Mouse (Mus musculus) kidney, embryonic 14.5 days (tissue): Measurements from ENCODE around the gene Lrrc3b. TPM values are rescaled to one million over a fixed set of nuclear protein-coding genes. Genes with fewer than 3 reads are reported as not detected.

Source experiments
- ATAC-seq: fragments of 200-750 bp; cut with Nextera tagmentation; 2 replicates; pipeline ENCODE4 v1.8.0; 2017; ENCODE audit warnings: moderate number of reproducible peaks, mild to moderate bottlenecking, moderate TSS enrichment, moderate library complexity; ENCODE audit not compliant: low FRiP score, low TSS enrichment
- H3K27ac ChIP-seq: fragments of 300-500 bp; sonication (generic); 2 replicates; pipeline ENCODE4 v1.5.1; 2014; ENCODE audit warnings: low read depth, mild to moderate bottlenecking, low read length, moderate library complexity, mixed read lengths
- H3K27me3 ChIP-seq: fragments of 300-500 bp; sonication (generic); 2 replicates; pipeline ENCODE4 v1.6.1; 2014; ENCODE audit warnings: mild to moderate bottlenecking, low read length; ENCODE audit not compliant: control insufficient read depth, insufficient read depth
- H3K36me3 ChIP-seq: fragments of 300-500 bp; sonication (generic); 2 replicates; pipeline ENCODE4 v1.6.1; 2014; ENCODE audit warnings: low read length, mixed read lengths; ENCODE audit not compliant: control insufficient read depth, insufficient read depth
- H3K4me1 ChIP-seq: fragments of 300-500 bp; sonication (generic); 2 replicates; pipeline ENCODE4 v1.6.1; 2014; ENCODE audit warnings: low read length, mixed read lengths; ENCODE audit not compliant: control insufficient read depth, insufficient read depth
- H3K4me2 ChIP-seq: fragments of 300-500 bp; sonication (generic); replicated peaks from 2 replicates; pipeline ENCODE4 v1.6.1; 2014; ENCODE audit warnings: low read depth, mild to moderate bottlenecking, low read length
- H3K4me3 ChIP-seq: fragments of 300-500 bp; sonication (generic); 2 replicates; pipeline ENCODE4 v1.5.1; 2014; ENCODE audit warnings: mild to moderate bottlenecking, low read length
- H3K9ac ChIP-seq: fragments of 300-500 bp; sonication (generic); 2 replicates; pipeline ENCODE4 v1.6.1; 2014; ENCODE audit warnings: low read depth, mild to moderate bottlenecking, low read length, moderate library complexity
- H3K9me3 ChIP-seq: fragments of 300-500 bp; sonication (generic); 2 replicates; pipeline ENCODE4 v1.6.1; 2016; ENCODE audit warnings: low read length; ENCODE audit not compliant: control insufficient read depth
- WGBS: fragments of 180-500 bp; shearing (Covaris S2); extraction: QIAGEN DNeasy Blood & Tissue Kit; methylation state at CpG from one replicate; pipeline ENCODE4 v1.1.7; 2014; 5-methylcytosine and 5-hydroxymethylcytosine counted together
- polyA plus RNA-seq: library from polyadenylated mRNA; unstranded; fragments of >200 nt; fragmentation: Nextera tagmentation; extraction: Ambion mirVana; gene quantifications from 2 replicates; pipeline ENCODE4 v1.2.1, GENCODE M21; 2014

Gene Lrrc3b
- polyA plus RNA-seq, 1 experiment from 2014 or later: 5.2 TPM

GRCm38 (mm10) chr14:15365045-15365444, 73.7 kb downstream of the Lrrc3b start:
- 96% methylated on average over 6 of the region's 6 CpGs for WGBS
- H3K4me3 ChIP-seq: no peak overlapping the region
- no peaks in the 10 kb centered on the region for H3K9me3 ChIP-seq
- H3K9ac ChIP-seq: no peak overlapping the region
- no peak overlapping the region for H3K27ac ChIP-seq
- H3K27me3 ChIP-seq: no peaks in the 10 kb centered on the region
- no peak overlapping the region for H3K4me2 ChIP-seq
- H3K4me1 ChIP-seq: no peaks in the 10 kb centered on the region
- no peaks in the 10 kb centered on the region for H3K36me3 ChIP-seq
- ATAC-seq: no peak

GRCm38 (mm10) chr14:15359893-15360292, 78.9 kb downstream of the Lrrc3b start:
- ATAC-seq: peak; percentile 68; the same call in 1 of the 2 replicates
- H3K4me2 ChIP-seq: no peak overlapping the region
- no peaks in the 10 kb centered on the region for H3K27me3 ChIP-seq
- no peak overlapping the region for H3K4me3 ChIP-seq
- H3K9me3 ChIP-seq: no peaks in the 10 kb centered on the region
- no peak overlapping the region for H3K9ac ChIP-seq
- H3K36me3 ChIP-seq: no peaks in the 10 kb centered on the region
- H3K4me1 ChIP-seq: no peaks in the 10 kb centered on the region
- no peak overlapping the region for H3K27ac ChIP-seq
- 60% methylated on average over 1 of the region's 1 CpGs for WGBS

GRCm38 (mm10) chr14:15359134-15359533, 79.7 kb downstream of the Lrrc3b start:
- H3K9ac ChIP-seq: no peak overlapping the region
- H3K4me1 ChIP-seq: no peaks in the 10 kb centered on the region
- no peak overlapping the region for H3K4me3 ChIP-seq
- no peaks in the 10 kb centered on the region for H3K36me3 ChIP-seq
- ATAC-seq: no peak
- WGBS: 78% methylated on average over 3 of the region's 3 CpGs
- no peaks in the 10 kb centered on the region for H3K9me3 ChIP-seq
- no peak overlapping the region for H3K27ac ChIP-seq
- H3K27me3 ChIP-seq: no peaks in the 10 kb centered on the region
- H3K4me2 ChIP-seq: no peak overlapping the region

GRCm38 (mm10) chr14:15355512-15355911, 83.3 kb downstream of the Lrrc3b start:
- no peaks in the 10 kb centered on the region for H3K9me3 ChIP-seq
- no peaks in the 10 kb centered on the region for H3K27me3 ChIP-seq
- no peaks in the 10 kb centered on the region for H3K36me3 ChIP-seq
- H3K4me2 ChIP-seq: no peak overlapping the region
- 15% methylated on average over 3 of the region's 3 CpGs for WGBS
- H3K9ac ChIP-seq: no peak overlapping the region
- no peaks in the 10 kb centered on the region for H3K4me1 ChIP-seq
- no peak overlapping the region for H3K4me3 ChIP-seq
- no peak overlapping the region for H3K27ac ChIP-seq
- 0 out of 2 replicates have a peak, but pooled peaks have one; percentile 20 for ATAC-seq

- no peaks in the 10 kb centered on the region for H3K27me3 ChIP-seq
- ATAC-seq: no peak
- no peaks in the 10 kb centered on the region for H3K9me3 ChIP-seq
- no peak overlapping the region for H3K4me3 ChIP-seq
- 69% methylated on average over 5 of the region's 5 CpGs for WGBS
- no peak overlapping the region for H3K9ac ChIP-seq
- no peak overlapping the region for H3K4me2 ChIP-seq
- H3K4me1 ChIP-seq: no peaks in the 10 kb centered on the region
- no peak overlapping the region for H3K27ac ChIP-seq
- H3K36me3 ChIP-seq: no peaks in the 10 kb centered on the region
Measured at GRCm38 (mm10) chr14:15354299-15354698, 84.5 kb downstream of the Lrrc3b start.

GRCm38 (mm10) chr14:15333130-15333529, 105.7 kb downstream of the Lrrc3b start:
- 71% methylated on average over 2 of the region's 2 CpGs for WGBS
- no peaks in the 10 kb centered on the region for H3K27me3 ChIP-seq
- H3K4me1 ChIP-seq: no peaks in the 10 kb centered on the region
- no peaks in the 10 kb centered on the region for H3K9me3 ChIP-seq
- H3K36me3 ChIP-seq: no peaks in the 10 kb centered on the region
- H3K27ac ChIP-seq: no peak overlapping the region
- H3K4me3 ChIP-seq: no peak overlapping the region
- H3K9ac ChIP-seq: no peak overlapping the region
- no peak overlapping the region for H3K4me2 ChIP-seq
- no peak for ATAC-seq

GRCm38 (mm10) chr14:15331370-15331769, 107.4 kb downstream of the Lrrc3b start:
- no peaks in the 10 kb centered on the region for H3K9me3 ChIP-seq
- ATAC-seq: no peak
- no peak overlapping the region for H3K4me3 ChIP-seq
- no peak overlapping the region for H3K4me2 ChIP-seq
- no peaks in the 10 kb centered on the region for H3K36me3 ChIP-seq
- H3K27me3 ChIP-seq: no peaks in the 10 kb centered on the region
- no peak overlapping the region for H3K9ac ChIP-seq
- no peak overlapping the region for H3K27ac ChIP-seq
- H3K4me1 ChIP-seq: no peaks in the 10 kb centered on the region
- WGBS: 50% methylated on average over 1 of the region's 1 CpGs

- Histone ChIP-seq H3K27me3 (no peaks in the 10 kb centered on the region), H3K4me1 (no peaks in the 10 kb centered on the region), H3K9me3 (no peaks in the 10 kb centered on the region), H3K27ac (no peak overlapping the region), H3K36me3 (no peaks in the 10 kb centered on the region), H3K4me2 (no peak overlapping the region), H3K4me3 (no peak overlapping the region), H3K9ac (no peak overlapping the region)
- 81% methylated on average over 1 of the region's 1 CpGs for WGBS
- ATAC-seq: no peak
Measured at GRCm38 (mm10) chr14:15330155-15330554, 108.6 kb downstream of the Lrrc3b start.

- ATAC-seq: no peak
- Histone ChIP-seq H3K27ac (no peak overlapping the region), H3K9me3 (no peaks in the 10 kb centered on the region), H3K4me1 (no peaks in the 10 kb centered on the region), H3K27me3 (no peaks in the 10 kb centered on the region), H3K4me3 (no peak overlapping the region), H3K4me2 (no peak overlapping the region), H3K9ac (no peak overlapping the region), H3K36me3 (no peaks in the 10 kb centered on the region)
- 79% methylated on average over 1 of the region's 1 CpGs for WGBS
Measured at GRCm38 (mm10) chr14:15325872-15326271, 112.9 kb downstream of the Lrrc3b start.
